Mouse (Mus musculus) forebrain, embryonic 12.5 days (tissue): ENCODE results near the gene Rplp0. TPM values are rescaled to one million over a fixed set of nuclear protein-coding genes. Genes with fewer than 3 reads are reported as not detected.

Experiments used
- ATAC-seq: fragments of 200-750 bp; cut with Nextera tagmentation; 2 replicates; pipeline ENCODE4 v1.8.0; 2017; ENCODE audit warnings: moderate TSS enrichment; ENCODE audit not compliant: low FRiP score
- H3K27ac ChIP-seq: fragments of 300-500 bp; sonication (generic); 2 replicates; pipeline ENCODE4 v1.5.1; 2016; ENCODE audit warnings: mild to moderate bottlenecking
- H3K27me3 ChIP-seq: fragments of 300-500 bp; sonication (generic); 2 replicates; pipeline ENCODE4 v1.6.1; 2016; ENCODE audit warnings: mild to moderate bottlenecking
- H3K36me3 ChIP-seq: fragments of 300-500 bp; sonication (generic); replicated peaks from 2 replicates; pipeline ENCODE4 v1.6.1; 2016; ENCODE audit warnings: mild to moderate bottlenecking
- H3K4me1 ChIP-seq: fragments of 300-500 bp; sonication (generic); 2 replicates; pipeline ENCODE4 v1.6.1; 2016
- H3K4me2 ChIP-seq: fragments of 300-500 bp; sonication (generic); 2 replicates; pipeline ENCODE4 v1.6.1; 2016; ENCODE audit warnings: mild to moderate bottlenecking, moderate library complexity
- H3K4me3 ChIP-seq: fragments of 300-500 bp; sonication (generic); replicated peaks from 2 replicates; pipeline ENCODE4 v1.5.1; 2016; ENCODE audit warnings: mild to moderate bottlenecking
- H3K9ac ChIP-seq: fragments of 300-500 bp; sonication (generic); 2 replicates; pipeline ENCODE4 v1.6.1; 2016; ENCODE audit warnings: mild to moderate bottlenecking
- H3K9me3 ChIP-seq: fragments of 300-500 bp; sonication (generic); 2 replicates; pipeline ENCODE4 v1.6.1; 2016
- WGBS: fragments of 180-500 bp; shearing (Covaris S2); methylation state at CpG from one replicate; pipeline ENCODE4 v1.1.7; 2016; 5-methylcytosine and 5-hydroxymethylcytosine counted together
- polyA plus RNA-seq: library from polyadenylated mRNA; unstranded; fragments of >200 nt; fragmentation: Nextera tagmentation; extraction: Ambion mirVana; gene quantifications from 2 replicates; pipeline ENCODE4 v1.2.1, GENCODE M21; 2016

Gene Rplp0
- polyA plus RNA-seq, 1 experiment from 2014 or later, result 944 TPM

GRCm38 (mm10) chr5:115546536-115546935 lies 12.7 kb upstream of the Rplp0 start:
- Histone ChIP-seq H3K27ac (0 out of 2 replicates have a peak overlapping the region, but pooled peaks have one; percentile 9), H3K36me3 (peaks cover 12% of the 10 kb centered on the region), H3K4me2 (no peak overlapping the region), H3K4me1 (peaks cover 29% of the 10 kb centered on the region), H3K9ac (no peak overlapping the region), H3K9me3 (no peaks in the 10 kb centered on the region), H3K4me3 (no peak overlapping the region), H3K27me3 (no peaks in the 10 kb centered on the region)
- ATAC-seq, result no peak
- WGBS, result 71% methylated on average over 11 of the region's 11 CpGs

GRCm38 (mm10) chr5:115547014-115547413 lies 12.3 kb upstream of the Rplp0 start:
- H3K36me3 ChIP-seq, result peaks cover 14% of the 10 kb centered on the region
- no peaks in the 10 kb centered on the region for H3K27me3 ChIP-seq
- H3K4me1 ChIP-seq, result peaks cover 29% of the 10 kb centered on the region
- H3K9ac ChIP-seq, result no peak overlapping the region
- 0 out of 2 replicates have a peak overlapping the region, but pooled peaks have one; percentile 9 for H3K27ac ChIP-seq
- no peaks in the 10 kb centered on the region for H3K9me3 ChIP-seq
- 42% methylated on average over 6 of the region's 6 CpGs for WGBS
- no peak overlapping the region for H3K4me2 ChIP-seq
- no peak for ATAC-seq
- H3K4me3 ChIP-seq, result no peak overlapping the region

- no peak overlapping the region for H3K4me3 ChIP-seq
- H3K9me3 ChIP-seq, result no peaks in the 10 kb centered on the region
- peaks cover 17% of the 10 kb centered on the region for H3K36me3 ChIP-seq
- ATAC-seq, result no peak
- no peak overlapping the region for H3K4me2 ChIP-seq
- 0 out of 2 replicates have a peak overlapping the region, but pooled peaks have one; percentile 9 for H3K27ac ChIP-seq
- H3K4me1 ChIP-seq, result peaks cover 29% of the 10 kb centered on the region
- no peak overlapping the region for H3K9ac ChIP-seq
- WGBS, result 82% methylated on average over 7 of the region's 7 CpGs
- H3K27me3 ChIP-seq, result no peaks in the 10 kb centered on the region
These were observed 11.8 kb upstream of the Rplp0 start for GRCm38 (mm10) chr5:115547421-115547820.

- H3K4me3 ChIP-seq, result no peak overlapping the region
- no peak overlapping the region for H3K27ac ChIP-seq
- H3K4me2 ChIP-seq, result no peak overlapping the region
- no peaks in the 10 kb centered on the region for H3K9me3 ChIP-seq
- 92% methylated on average over 18 of the region's 18 CpGs for WGBS
- no peak overlapping the region for H3K9ac ChIP-seq
- ATAC-seq, result no peak
- H3K36me3 ChIP-seq, result peaks cover 27% of the 10 kb centered on the region
- peaks cover 19% of the 10 kb centered on the region for H3K4me1 ChIP-seq
- no peaks in the 10 kb centered on the region for H3K27me3 ChIP-seq
These were observed 10.6 kb upstream of the Rplp0 start for GRCm38 (mm10) chr5:115548501-115549285.

- no peak for ATAC-seq
- H3K36me3 ChIP-seq, result peaks cover 31% of the 10 kb centered on the region
These were observed 8.7 kb upstream of the Rplp0 start for GRCm38 (mm10) chr5:115550482-115551005.

GRCm38 (mm10) chr5:115551386-115551785 lies 7.9 kb upstream of the Rplp0 start:
- 76% methylated on average over 12 of the region's 12 CpGs for WGBS
- no peak overlapping the region for H3K27ac ChIP-seq
- no peaks in the 10 kb centered on the region for H3K27me3 ChIP-seq
- no peak for ATAC-seq
- H3K9ac ChIP-seq, result no peak overlapping the region
- H3K4me3 ChIP-seq, result no peak overlapping the region
- H3K36me3 ChIP-seq, result peaks cover 23% of the 10 kb centered on the region
- H3K9me3 ChIP-seq, result no peaks in the 10 kb centered on the region
- peaks cover 9% of the 10 kb centered on the region; the same call in 1 of the 2 replicates for H3K4me1 ChIP-seq
- H3K4me2 ChIP-seq, result no peak overlapping the region

More at GRCm38 (mm10) chr5:115550482-115551005, 8.7 kb upstream of the Rplp0 start:
- 90% methylated on average over 11 of the region's 11 CpGs for WGBS
- Histone ChIP-seq H3K4me1 (peaks cover 9% of the 10 kb centered on the region; the same call in 1 of the 2 replicates), H3K27ac (no peak overlapping the region), H3K4me2 (no peak overlapping the region), H3K4me3 (no peak overlapping the region), H3K27me3 (no peaks in the 10 kb centered on the region), H3K9me3 (no peaks in the 10 kb centered on the region), H3K9ac (no peak overlapping the region)

- WGBS, result 82% methylated on average over 13 of the region's 13 CpGs
- H3K4me2 ChIP-seq, result no peak overlapping the region
- ATAC-seq, result no peak
- H3K9me3 ChIP-seq, result no peaks in the 10 kb centered on the region
- H3K4me3 ChIP-seq, result no peak overlapping the region
- H3K9ac ChIP-seq, result no peak overlapping the region
- H3K27me3 ChIP-seq, result no peaks in the 10 kb centered on the region
- no peak overlapping the region for H3K27ac ChIP-seq
- peaks cover 22% of the 10 kb centered on the region for H3K36me3 ChIP-seq
- H3K4me1 ChIP-seq, result peaks cover 5% of the 10 kb centered on the region; the same call in 1 of the 2 replicates
These were observed 7.5 kb upstream of the Rplp0 start for GRCm38 (mm10) chr5:115551799-115552198.

- no peak for ATAC-seq
- WGBS, result 86% methylated on average over 33 of the region's 33 CpGs
- Histone ChIP-seq H3K9ac (no peak overlapping the region), H3K4me3 (no peak overlapping the region), H3K4me2 (no peak overlapping the region), H3K36me3 (peaks cover 22% of the 10 kb centered on the region), H3K4me1 (no peaks in the 10 kb centered on the region), H3K27ac (no peak overlapping the region), H3K9me3 (no peaks in the 10 kb centered on the region), H3K27me3 (no peaks in the 10 kb centered on the region)
These were observed 5.4 kb upstream of the Rplp0 start for GRCm38 (mm10) chr5:115553801-115554420.

GRCm38 (mm10) chr5:115554536-115555291 lies 4.6 kb upstream of the Rplp0 start:
- ATAC-seq, result no peak
- H3K4me1 ChIP-seq, result no peaks in the 10 kb centered on the region

GRCm38 (mm10) chr5:115556217-115556616 lies 3.0 kb upstream of the Rplp0 start:
- Histone ChIP-seq H3K36me3 (peaks cover 31% of the 10 kb centered on the region), H3K9ac (no peak overlapping the region), H3K4me1 (peaks cover 10% of the 10 kb centered on the region), H3K9me3 (no peaks in the 10 kb centered on the region), H3K4me2 (no peak overlapping the region), H3K27me3 (no peaks in the 10 kb centered on the region), H3K27ac (no peak overlapping the region), H3K4me3 (no peak overlapping the region)
- no peak for ATAC-seq
- 13% methylated on average over 8 of the region's 8 CpGs for WGBS

More at GRCm38 (mm10) chr5:115554536-115555291, 4.6 kb upstream of the Rplp0 start:
- Histone ChIP-seq H3K9me3 (no peaks in the 10 kb centered on the region), H3K9ac (no peak overlapping the region), H3K36me3 (peaks cover 22% of the 10 kb centered on the region), H3K27me3 (no peaks in the 10 kb centered on the region), H3K27ac (no peak overlapping the region), H3K4me3 (no peak overlapping the region), H3K4me2 (no peak overlapping the region)
- 93% methylated on average over 18 of the region's 18 CpGs for WGBS

GRCm38 (mm10) chr5:115558182-115558794 lies 979 bp upstream of the Rplp0 start:
- H3K27ac ChIP-seq, result no peak overlapping the region
- ATAC-seq, result no peak

More at GRCm38 (mm10) chr5:115558182-115558794, 979 bp upstream of the Rplp0 start:
- H3K9me3 ChIP-seq, result no peaks in the 10 kb centered on the region
- no peaks in the 10 kb centered on the region for H3K27me3 ChIP-seq
- H3K9ac ChIP-seq, result no peak overlapping the region
- no peak overlapping the region for H3K4me3 ChIP-seq
- 93% methylated on average over 14 of the region's 14 CpGs for WGBS
- H3K4me1 ChIP-seq, result peaks cover 14% of the 10 kb centered on the region
- H3K4me2 ChIP-seq, result no peak overlapping the region
- peaks cover 40% of the 10 kb centered on the region for H3K36me3 ChIP-seq
